Mouse (Mus musculus): Measurements from ENCODE around the gene Myadml2. TPM values are rescaled to one million over a fixed set of nuclear protein-coding genes. Genes with fewer than 3 reads are reported as not detected.
A peak's percentile ranks its signal among the peaks of the same experiment; 100 is the strongest.

Myadml2 gene
- polyA plus RNA-seq, 1 experiment from 2014 or later, result 0.56 TPM

DNA sequence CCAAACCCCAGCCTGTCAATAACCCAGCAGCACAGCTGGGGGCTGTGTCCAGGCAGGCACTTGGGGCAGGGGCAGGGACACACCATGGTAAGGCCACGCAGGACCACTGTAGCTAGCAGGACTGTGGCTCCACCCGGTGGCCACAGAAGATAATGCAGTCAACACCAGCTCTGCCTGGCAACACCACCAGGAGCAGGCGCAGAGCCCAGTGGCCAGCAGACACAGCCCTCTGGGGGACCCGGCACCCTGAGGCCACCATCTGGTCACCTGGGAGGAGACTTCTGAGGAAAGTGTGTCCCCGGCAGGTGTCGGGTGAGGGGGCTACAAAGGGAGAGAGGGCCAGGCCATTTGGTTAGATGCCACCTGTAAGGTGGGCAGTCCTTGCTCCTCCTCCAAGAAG lies 35.2 kb downstream of the Myadml2 start:
- DNase-seq (ENCODE audit: low spot score), result peak; percentile 75

DNA sequence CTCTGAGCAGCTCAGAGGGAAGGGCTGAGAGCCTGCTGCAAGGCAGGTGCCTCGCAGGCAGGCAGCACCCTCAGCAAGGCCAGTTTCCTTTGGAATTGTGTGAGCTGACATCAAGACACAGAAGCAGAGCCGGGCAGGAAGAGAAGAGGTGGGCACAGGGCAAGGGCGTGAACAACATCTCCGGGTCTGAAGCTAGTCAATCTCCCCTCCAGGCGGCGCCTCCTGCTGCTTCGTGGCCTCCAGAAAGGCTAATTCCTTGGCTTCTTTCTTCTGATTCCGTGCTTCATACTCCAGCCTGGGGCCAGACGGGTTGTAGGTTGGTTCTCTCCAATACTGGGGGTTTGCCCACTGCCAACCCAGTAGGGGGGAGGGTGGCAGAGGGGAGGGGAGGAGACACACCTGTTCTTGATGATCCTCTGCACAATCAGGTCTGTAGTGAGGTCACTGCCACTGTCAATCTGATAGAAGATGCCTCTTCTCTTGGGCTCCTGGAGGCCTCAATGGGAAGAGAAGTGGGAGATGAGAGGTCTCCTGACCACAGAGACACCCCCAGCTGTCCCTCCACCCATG lies 37.4 kb downstream of the Myadml2 start:
- no peak for DNase-seq (ENCODE audit: low spot score)

DNA sequence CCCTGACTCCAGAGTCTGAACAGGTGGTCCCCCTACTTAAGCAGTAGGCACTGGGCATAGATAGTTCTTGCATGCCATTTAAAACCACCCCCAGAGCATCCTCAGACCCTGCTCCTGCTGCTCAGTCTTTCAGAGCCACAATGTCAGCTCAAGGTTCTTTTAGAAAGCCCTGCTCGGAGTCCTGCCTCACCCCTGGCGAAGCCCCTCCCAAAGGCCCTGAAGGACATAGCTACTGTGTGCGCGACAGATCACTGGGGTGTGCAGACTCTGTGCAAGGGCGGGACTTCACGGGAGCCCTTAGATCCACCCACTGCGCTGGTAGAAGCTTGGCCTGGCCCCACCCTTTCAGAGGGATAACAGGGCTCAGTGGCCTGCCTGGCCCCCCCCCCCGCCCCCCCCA lies 38.7 kb downstream of the Myadml2 start:
- DNase-seq (ENCODE audit: low spot score), result no peak

DNA sequence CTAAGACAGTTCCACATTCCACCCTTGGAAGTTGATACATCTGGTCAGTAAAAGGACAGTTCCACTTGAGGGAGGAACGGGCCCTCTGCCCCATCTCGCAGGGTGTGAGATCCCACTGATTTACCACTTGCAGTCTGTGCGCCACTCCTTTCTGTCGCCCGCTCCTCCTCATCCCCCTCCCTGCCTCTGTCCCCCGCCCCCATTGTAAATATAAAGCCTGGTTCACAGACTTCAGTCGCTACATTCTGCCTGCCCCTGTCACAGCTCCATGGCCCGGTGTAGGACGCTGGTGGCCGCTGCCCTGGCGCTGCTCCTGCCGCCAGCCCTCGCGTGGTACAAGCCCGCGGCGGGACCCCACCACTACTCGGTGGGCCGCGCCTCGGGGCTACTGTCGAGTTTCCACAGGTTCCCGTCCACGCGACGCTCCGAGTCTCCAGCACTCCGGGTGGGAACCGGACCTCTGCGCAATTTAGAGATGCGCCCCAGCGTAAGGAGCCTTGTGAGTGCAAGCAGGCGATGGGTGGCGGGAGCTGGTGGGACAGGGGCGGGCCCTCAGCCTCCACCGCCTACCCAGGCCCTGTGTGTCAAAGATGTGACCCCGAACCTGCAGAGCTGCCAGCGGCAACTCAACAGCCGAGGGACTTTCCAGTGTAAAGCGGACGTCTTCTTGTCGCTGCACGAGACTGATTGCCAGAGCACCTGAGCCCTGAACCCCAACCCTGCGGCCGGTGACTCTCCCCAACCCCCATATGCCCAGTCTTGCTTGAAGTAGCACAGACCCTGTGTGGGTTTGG lies 39.5 kb downstream of the Myadml2 start, which contains the start of gene Npb:
Gene Npb (plus strand): TSS at position 237 of the 794 bp plus-strand sequence.
- DNase-seq (ENCODE audit: low spot score), result no peak

DNA sequence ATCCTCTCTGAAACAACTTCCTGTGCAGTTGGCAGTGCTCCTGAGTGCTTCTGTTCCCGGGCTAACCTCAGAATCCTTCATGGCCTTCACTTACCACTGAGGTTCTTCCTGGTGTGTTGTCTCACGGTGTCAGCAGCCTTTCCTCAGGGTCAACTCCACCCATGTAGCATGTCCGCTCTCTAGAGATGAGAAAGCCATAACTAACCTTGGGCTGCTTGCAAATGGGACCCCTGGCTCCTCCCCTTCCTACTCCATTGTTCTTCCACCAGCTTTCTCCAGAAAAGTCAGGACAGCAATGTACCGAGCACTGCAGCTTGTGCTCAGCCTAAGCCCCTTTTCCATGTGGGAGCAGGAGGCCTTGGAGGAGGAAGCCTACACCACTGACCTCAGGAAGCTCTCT lies 41.2 kb downstream of the Myadml2 start:
- DNase-seq (ENCODE audit: low spot score), result no peak

DNA sequence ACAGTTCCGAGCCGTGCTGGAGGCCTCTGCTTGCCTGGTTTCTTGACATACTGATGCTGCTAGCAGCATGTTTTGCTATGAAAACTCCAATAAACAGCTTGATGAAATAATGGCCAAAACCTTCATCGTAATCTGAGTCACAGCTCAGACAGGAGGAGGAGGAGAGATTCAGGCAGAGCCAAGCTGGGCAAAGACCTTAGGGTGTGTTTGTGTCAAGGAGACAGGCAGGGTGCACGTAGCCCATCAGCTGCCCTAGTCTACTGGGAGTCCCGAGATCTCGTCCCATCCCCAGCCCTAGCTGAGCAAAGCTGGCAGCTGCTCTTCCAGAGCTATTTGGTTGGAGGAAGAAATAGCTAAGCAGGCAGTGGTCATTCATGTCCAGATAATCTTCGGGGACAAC lies 42.3 kb downstream of the Myadml2 start:
- no peak for DNase-seq (ENCODE audit: low spot score)

DNA sequence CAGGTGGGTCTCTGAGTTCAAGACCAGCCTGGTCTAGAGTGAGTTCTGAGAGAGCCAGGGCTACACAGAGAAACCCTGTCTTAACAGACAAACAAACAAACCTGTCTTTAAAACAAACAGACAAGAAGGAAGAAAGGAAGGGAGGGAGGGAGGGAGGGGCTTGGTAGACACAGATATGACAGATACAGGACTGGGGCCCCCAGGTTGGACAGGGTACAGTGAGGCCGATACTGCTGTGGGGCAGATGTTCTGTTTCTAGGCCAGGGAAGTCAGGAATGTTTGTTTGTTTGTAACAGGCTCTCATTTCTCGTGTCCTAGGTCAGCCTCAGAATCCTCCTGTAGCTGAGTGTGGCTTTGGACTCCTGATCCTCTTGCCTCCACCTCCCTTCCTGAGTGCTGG lies 44.4 kb downstream of the Myadml2 start:
- no peak for DNase-seq (ENCODE audit: low spot score)

DNA sequence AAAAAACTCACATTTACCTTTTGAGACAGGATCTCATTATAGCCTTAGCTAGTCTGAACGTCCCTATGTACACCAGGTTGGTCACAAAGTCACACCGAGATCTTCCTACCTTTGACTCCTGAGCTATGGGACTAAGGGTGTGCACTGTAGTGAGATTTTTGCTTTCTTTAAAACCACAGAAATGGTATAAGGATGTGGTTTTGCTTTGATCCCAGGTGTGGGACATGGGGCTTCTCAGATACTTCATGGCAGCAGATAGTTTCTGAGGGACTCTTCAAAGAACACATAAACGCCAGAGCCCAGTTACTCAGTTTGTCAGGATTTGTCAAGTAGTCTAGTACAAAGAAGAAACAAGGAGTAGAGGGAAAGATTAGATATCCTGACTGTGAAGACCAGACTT lies 47.2 kb downstream of the Myadml2 start:
- DNase-seq (ENCODE audit: low spot score), result peak; percentile 87

DNA sequence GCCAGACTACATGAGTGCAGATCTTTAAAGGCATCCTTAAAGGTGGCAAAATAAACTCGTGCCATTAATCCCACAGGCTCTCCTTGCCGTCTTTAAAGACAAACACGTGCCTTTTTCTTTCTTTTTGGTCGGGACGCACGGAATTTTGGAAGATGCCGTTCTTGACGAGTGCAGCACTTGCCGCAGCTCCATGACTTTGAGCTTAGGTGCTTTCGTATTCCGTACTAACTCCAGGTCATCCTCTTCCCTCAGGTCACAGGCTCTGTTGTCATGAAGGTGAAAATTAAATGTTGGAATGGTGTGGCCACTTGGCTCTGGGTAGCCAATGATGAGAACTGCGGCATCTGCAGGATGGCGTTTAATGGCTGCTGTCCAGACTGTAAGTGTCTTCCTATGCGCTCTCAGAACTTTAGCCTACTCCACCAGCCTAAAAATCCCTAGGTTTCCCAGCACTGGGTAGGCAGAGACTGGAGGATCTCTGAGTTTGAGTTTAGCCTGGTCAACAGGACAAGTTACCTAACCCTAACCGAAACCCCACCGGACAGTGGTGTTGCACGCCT lies 48.9 kb downstream of the Myadml2 start:
- DNase-seq (ENCODE audit: low spot score), result no peak

DNA sequence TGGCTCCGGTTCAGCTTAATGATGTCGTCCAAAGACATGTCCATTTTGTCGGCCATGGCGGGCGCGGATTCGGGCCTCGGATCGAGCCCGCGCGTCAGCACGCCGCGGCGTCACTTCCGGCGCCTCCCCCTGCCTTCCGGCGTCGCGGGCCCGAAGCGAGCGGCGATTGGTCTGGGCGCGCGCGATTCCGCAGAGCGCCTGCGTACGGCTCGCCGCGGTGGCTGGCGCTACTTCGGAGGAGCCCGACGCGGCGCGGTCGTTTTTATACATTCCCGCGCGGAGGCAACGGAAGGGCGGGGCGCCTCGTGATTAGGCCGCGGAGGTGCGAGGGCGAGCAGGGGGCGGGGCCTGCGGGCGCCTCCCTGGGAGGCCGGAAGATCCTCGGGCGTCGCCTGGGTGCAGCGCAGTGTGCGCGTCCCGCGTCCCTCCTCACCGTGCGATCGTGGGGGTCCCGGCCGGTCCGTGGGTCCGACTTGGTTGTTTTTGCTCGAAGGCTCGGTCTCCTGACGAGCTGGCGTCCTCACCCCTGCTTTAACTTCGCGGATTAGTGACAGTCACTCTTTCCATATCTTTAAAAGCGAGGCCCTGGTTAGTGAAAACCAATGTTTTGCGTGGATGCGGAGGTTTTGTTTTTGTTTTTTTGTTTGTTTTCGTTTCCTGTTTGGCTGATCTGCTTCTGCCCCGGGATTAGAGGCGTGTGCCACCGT lies 49.5 kb downstream of the Myadml2 start, which contains the start of the genes Alyref and Anapc11:
Gene Alyref (minus strand): TSS at position 83 of the 707 bp plus-strand sequence.
Gene Anapc11 (plus strand): TSS at position 139 of the 707 bp plus-strand sequence.
- DNase-seq (ENCODE audit: low spot score), result peak; percentile 99

DNA sequence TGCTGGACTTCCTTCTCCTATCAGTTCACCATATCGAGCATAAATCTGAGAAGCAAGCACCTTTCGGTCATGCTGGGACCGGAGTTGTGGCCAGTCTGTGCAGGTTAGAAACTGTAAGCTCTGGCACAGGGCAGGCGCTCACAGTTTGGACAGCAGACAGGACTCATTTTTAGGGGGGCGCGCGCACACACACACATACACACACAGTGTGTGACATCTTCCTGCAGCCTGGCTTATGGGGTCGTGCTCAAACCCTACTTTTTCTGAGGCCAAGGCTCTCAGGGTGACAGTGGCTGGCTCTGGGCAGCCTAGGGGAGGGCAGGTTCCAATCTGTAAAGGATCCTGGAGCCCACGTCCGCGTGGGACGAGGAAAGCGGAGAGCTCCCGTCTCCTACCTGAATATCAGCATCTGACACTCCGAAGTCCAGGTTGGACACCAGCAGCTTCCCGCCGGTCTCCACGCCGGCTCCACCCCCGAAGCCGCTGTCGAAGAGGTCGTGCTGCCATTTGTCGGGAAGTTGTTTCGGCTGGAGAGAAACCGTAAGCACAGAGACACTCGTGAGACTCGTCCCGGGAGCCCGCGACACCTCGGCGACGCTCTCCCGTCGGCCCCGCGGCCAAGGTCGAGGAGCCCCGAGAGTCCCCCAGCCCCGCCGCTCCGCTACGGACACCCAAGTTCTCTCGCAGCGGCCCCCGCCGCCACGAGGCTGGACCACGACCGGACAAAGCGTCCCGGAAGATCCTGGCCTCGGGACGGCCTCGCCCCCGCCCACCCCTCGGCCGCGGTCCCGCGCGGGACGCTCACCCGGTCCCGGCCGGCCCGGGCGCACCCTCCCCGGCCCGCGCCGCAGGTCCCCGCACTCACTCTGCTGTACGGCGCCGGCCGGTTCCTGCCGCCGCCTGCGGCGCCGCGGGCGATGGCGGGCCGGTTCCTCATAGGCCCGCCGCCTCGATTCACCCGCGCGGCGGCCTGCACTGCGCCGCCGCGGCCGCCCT lies 50.4 kb downstream of the Myadml2 start:
- no peak for DNase-seq (ENCODE audit: low spot score)

Small RNAs within 50 kb of the gene (microRNA-seq; reads per million reads assigned to microRNA genes)
- 6.7 reads per million, percentile 11 among the genes with 10 or more reads in this experiment for gene Mir6936 (ENCODE audit: borderline number of aligned reads)

Other genes with a start within 250 kb of the Myadml2 start
- gene Nploc4, start 210.4 kb downstream of the Myadml2 start, polyA plus RNA-seq (2015; fragmentation: Nextera tagmentation; extraction: Ambion mirVana), result 24.8 and 29.3 TPM in 2 replicates
- gene Tspan10, start 205.5 kb downstream of the Myadml2 start, polyA plus RNA-seq (2015; fragmentation: Nextera tagmentation; extraction: Ambion mirVana), result 1.2 TPM in 2 replicates
- gene Pde6g, start 194.7 kb downstream of the Myadml2 start, polyA plus RNA-seq (2015; fragmentation: Nextera tagmentation; extraction: Ambion mirVana), result 0.14 TPM in 1 of 2 replicates, not detected in the other
- gene Oxld1, start 190.1 kb downstream of the Myadml2 start, polyA plus RNA-seq (2015; fragmentation: Nextera tagmentation; extraction: Ambion mirVana), result 15.5 and 18.5 TPM in 2 replicates
- 30.0 and 33.3 TPM in 2 replicates for gene Ccdc137, start 190.0 kb downstream of the Myadml2 start, polyA plus RNA-seq (2015; fragmentation: Nextera tagmentation; extraction: Ambion mirVana)
- 34.7 and 36.6 TPM in 2 replicates for gene Arl16, start 180.6 kb downstream of the Myadml2 start, polyA plus RNA-seq (2015; fragmentation: Nextera tagmentation; extraction: Ambion mirVana)
- gene Mrpl12, start 163.5 kb downstream of the Myadml2 start, polyA plus RNA-seq (2015; fragmentation: Nextera tagmentation; extraction: Ambion mirVana), result 133 and 148 TPM in 2 replicates
- 28.6 and 29.4 TPM in 2 replicates for gene Slc25a10, start 156.3 kb downstream of the Myadml2 start, polyA plus RNA-seq (2015; fragmentation: Nextera tagmentation; extraction: Ambion mirVana)
- gene Gcgr, start 117.5 kb downstream of the Myadml2 start, polyA plus RNA-seq (2015; fragmentation: Nextera tagmentation; extraction: Ambion mirVana), result 0.14 and 0.18 TPM in 2 replicates
- 179 and 196 TPM in 2 replicates for gene Mcrip1, start 98.4 kb downstream of the Myadml2 start, polyA plus RNA-seq (2015; fragmentation: Nextera tagmentation; extraction: Ambion mirVana)
- 13.7 and 17.1 TPM in 2 replicates for gene Ppp1r27, start 97.0 kb downstream of the Myadml2 start, polyA plus RNA-seq (2015; fragmentation: Nextera tagmentation; extraction: Ambion mirVana)
- gene P4hb, start 74.9 kb downstream of the Myadml2 start, polyA plus RNA-seq (2015; fragmentation: Nextera tagmentation; extraction: Ambion mirVana), result 254 and 290 TPM in 2 replicates
- 553 and 615 TPM in 2 replicates for gene Arhgdia, start 66.5 kb downstream of the Myadml2 start, polyA plus RNA-seq (2015; fragmentation: Nextera tagmentation; extraction: Ambion mirVana)
- gene Alyref, start 49.8 kb downstream of the Myadml2 start, polyA plus RNA-seq (2015; fragmentation: Nextera tagmentation; extraction: Ambion mirVana), result 571 and 587 TPM in 2 replicates
- 158 and 179 TPM in 2 replicates for gene Anapc11, start 49.7 kb downstream of the Myadml2 start, polyA plus RNA-seq (2015; fragmentation: Nextera tagmentation; extraction: Ambion mirVana)
- 1.6 and 2.1 TPM in 2 replicates for gene Npb, start 39.7 kb downstream of the Myadml2 start, polyA plus RNA-seq (2015; fragmentation: Nextera tagmentation; extraction: Ambion mirVana)
- 113 and 114 TPM in 2 replicates for gene Pcyt2, start 30.2 kb downstream of the Myadml2 start, polyA plus RNA-seq (2015; fragmentation: Nextera tagmentation; extraction: Ambion mirVana)
- 100 and 108 TPM in 2 replicates for gene Sirt7, start 22.9 kb downstream of the Myadml2 start, polyA plus RNA-seq (2015; fragmentation: Nextera tagmentation; extraction: Ambion mirVana)
- 16.5 and 18.7 TPM in 2 replicates for gene Mafg, start 14.6 kb downstream of the Myadml2 start, polyA plus RNA-seq (2015; fragmentation: Nextera tagmentation; extraction: Ambion mirVana)
- gene Pycr1, start 4.4 kb downstream of the Myadml2 start, polyA plus RNA-seq (2015; fragmentation: Nextera tagmentation; extraction: Ambion mirVana), result 1.7 and 2.9 TPM in 2 replicates
- 0.18 TPM in 1 of 2 replicates, not detected in the other for gene Notum, start 13.0 kb upstream of the Myadml2 start, polyA plus RNA-seq (2015; fragmentation: Nextera tagmentation; extraction: Ambion mirVana)
- 116 and 120 TPM in 2 replicates for gene Aspscr1, start 24.8 kb upstream of the Myadml2 start, polyA plus RNA-seq (2015; fragmentation: Nextera tagmentation; extraction: Ambion mirVana)
- 191 and 212 TPM in 2 replicates for gene Cenpx, start 65.6 kb upstream of the Myadml2 start, polyA plus RNA-seq (2015; fragmentation: Nextera tagmentation; extraction: Ambion mirVana)
- 32.6 and 33.5 TPM in 2 replicates for gene Lrrc45, start 65.8 kb upstream of the Myadml2 start, polyA plus RNA-seq (2015; fragmentation: Nextera tagmentation; extraction: Ambion mirVana)
- 16.6 and 17.4 TPM in 2 replicates for gene Rac3, start 73.3 kb upstream of the Myadml2 start, polyA plus RNA-seq (2015; fragmentation: Nextera tagmentation; extraction: Ambion mirVana)
- gene Dcxr, start 79.1 kb upstream of the Myadml2 start, polyA plus RNA-seq (2015; fragmentation: Nextera tagmentation; extraction: Ambion mirVana), result 78.7 and 80.4 TPM in 2 replicates
- 179 and 229 TPM in 2 replicates for gene Cbr2, start 84.0 kb upstream of the Myadml2 start, polyA plus RNA-seq (2015; fragmentation: Nextera tagmentation; extraction: Ambion mirVana)
- 9.7 and 11.5 TPM in 2 replicates for gene Hmga1b, start 114.6 kb upstream of the Myadml2 start, polyA plus RNA-seq (2015; fragmentation: Nextera tagmentation; extraction: Ambion mirVana)
- 23.7 and 30.1 TPM in 2 replicates for gene Rfng, start 136.0 kb upstream of the Myadml2 start, polyA plus RNA-seq (2015; fragmentation: Nextera tagmentation; extraction: Ambion mirVana)
- 130 and 134 TPM in 2 replicates for gene Gps1, start 136.1 kb upstream of the Myadml2 start, polyA plus RNA-seq (2015; fragmentation: Nextera tagmentation; extraction: Ambion mirVana)
- 87.0 and 92.2 TPM in 2 replicates for gene Dus1l, start 148.2 kb upstream of the Myadml2 start, polyA plus RNA-seq (2015; fragmentation: Nextera tagmentation; extraction: Ambion mirVana)
- 22.3 and 25.3 TPM in 2 replicates for gene Fasn, start 176.4 kb upstream of the Myadml2 start, polyA plus RNA-seq (2015; fragmentation: Nextera tagmentation; extraction: Ambion mirVana)